Mouse (Mus musculus): ENCODE measurements around the gene Mafb. TPM values are rescaled to one million over a fixed set of nuclear protein-coding genes. Genes with fewer than 3 reads are reported as not detected.

The Mafb gene
- polyA plus RNA-seq, 1 experiment from 2014 or later: 5.4 TPM

DNA sequence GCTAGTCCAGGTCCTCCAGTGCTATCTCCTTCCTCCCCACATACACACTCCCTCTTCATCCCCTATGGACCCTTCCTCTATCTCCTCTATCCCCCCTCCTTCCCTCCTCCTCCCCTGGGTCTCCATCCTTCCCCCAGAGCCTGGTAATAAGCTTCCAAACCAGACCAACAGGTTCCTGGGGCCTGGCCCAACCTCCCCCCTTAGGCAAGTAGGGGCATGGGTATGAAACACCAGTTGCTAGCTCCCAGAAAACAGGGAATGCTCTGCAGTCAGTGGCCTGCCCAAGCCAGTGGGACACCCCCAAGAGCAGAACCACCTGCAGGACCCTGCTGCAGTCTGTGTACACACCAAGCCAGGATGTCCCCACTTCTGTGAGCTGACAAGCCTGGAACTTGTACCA is 21.2 kb downstream of the Mafb start:
- no peak overlapping the region for H3K4me2 ChIP-seq (ENCODE audit: low read depth, severe bottlenecking)
- no peak for DNase-seq (ENCODE audit: low spot score)
- no peak overlapping the region for H3K9ac ChIP-seq (ENCODE audit: low read length)
- no peak overlapping the region for H3K4me3 ChIP-seq (ENCODE audit: low read depth, low read length)
- H3K9me3 ChIP-seq (ENCODE audit: control insufficient read depth, low read length): no peaks in the 10 kb centered on the region
- ATAC-seq (ENCODE audit: insufficient number of reproducible peaks, low FRiP score, low TSS enrichment, low read depth): no peak
- no peaks in the 10 kb centered on the region for H3K36me3 ChIP-seq (ENCODE audit: control insufficient read depth, insufficient read depth, low read length)
- H3K27ac ChIP-seq (replicated peaks; ENCODE audit: low read depth, low read length): no peak overlapping the region
- peaks cover 16% of the 10 kb centered on the region for H3K4me1 ChIP-seq (ENCODE audit: control insufficient read depth, insufficient read depth, low read length)
- no peaks in the 10 kb centered on the region for H3K27me3 ChIP-seq (ENCODE audit: control insufficient read depth, insufficient read depth, low read length)

GRCm38 (mm10) chr2:160340121-160340520 is 26.7 kb downstream of the Mafb start:
- H3K4me3 ChIP-seq (ENCODE audit: low read depth, low read length): no peak overlapping the region
- no peaks in the 10 kb centered on the region for H3K27me3 ChIP-seq (ENCODE audit: control insufficient read depth, insufficient read depth, low read length)
- H3K27ac ChIP-seq (replicated peaks; ENCODE audit: low read depth, low read length): no peak overlapping the region
- H3K36me3 ChIP-seq (ENCODE audit: control insufficient read depth, insufficient read depth, low read length): no peaks in the 10 kb centered on the region
- H3K4me1 ChIP-seq (ENCODE audit: control insufficient read depth, insufficient read depth, low read length): no peaks in the 10 kb centered on the region
- WGBS: 74% methylated on average over 4 of the region's 4 CpGs
- no peak for ATAC-seq (ENCODE audit: insufficient number of reproducible peaks, low FRiP score, low TSS enrichment, low read depth)
- no peak overlapping the region for H3K4me2 ChIP-seq (ENCODE audit: low read depth, severe bottlenecking)
- H3K9me3 ChIP-seq (ENCODE audit: control insufficient read depth, low read length): no peaks in the 10 kb centered on the region
- no peak overlapping the region for H3K9ac ChIP-seq (ENCODE audit: low read length)
- DNase-seq (ENCODE audit: low spot score): no peak

DNA sequence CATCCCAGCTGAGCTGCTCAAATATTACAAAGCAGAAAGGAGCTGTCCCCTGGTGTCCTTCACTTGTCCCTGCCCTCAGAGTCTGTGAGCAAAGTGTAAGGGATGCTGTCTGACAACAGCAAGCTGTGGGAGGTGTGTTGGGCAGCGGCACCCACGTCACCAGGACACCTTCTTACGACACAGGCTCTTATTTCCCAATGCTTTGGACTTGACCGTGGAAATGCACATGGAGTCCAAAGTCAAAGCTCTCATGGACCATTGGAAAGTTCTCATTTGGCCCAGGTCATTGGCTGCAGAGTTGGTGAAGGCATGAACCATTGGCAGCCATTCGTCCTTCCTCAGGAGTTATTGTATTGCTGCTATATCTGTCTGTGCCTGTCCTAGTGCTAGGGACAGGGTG is 27.3 kb downstream of the Mafb start:
- no peaks in the 10 kb centered on the region for H3K36me3 ChIP-seq (ENCODE audit: control insufficient read depth, insufficient read depth, low read length)
- H3K4me1 ChIP-seq (ENCODE audit: control insufficient read depth, insufficient read depth, low read length): no peaks in the 10 kb centered on the region
- H3K9ac ChIP-seq (ENCODE audit: low read length): no peak overlapping the region
- ATAC-seq (ENCODE audit: insufficient number of reproducible peaks, low FRiP score, low TSS enrichment, low read depth) (no peak), DNase-seq (ENCODE audit: low spot score) (no peak)
- H3K4me2 ChIP-seq (ENCODE audit: low read depth, severe bottlenecking): no peak overlapping the region
- H3K4me3 ChIP-seq (ENCODE audit: low read depth, low read length): no peak overlapping the region
- WGBS: 93% methylated on average over 5 of the region's 5 CpGs
- H3K9me3 ChIP-seq (ENCODE audit: control insufficient read depth, low read length): no peaks in the 10 kb centered on the region
- H3K27ac ChIP-seq (replicated peaks; ENCODE audit: low read depth, low read length): no peak overlapping the region
- no peaks in the 10 kb centered on the region for H3K27me3 ChIP-seq (ENCODE audit: control insufficient read depth, insufficient read depth, low read length)

DNA sequence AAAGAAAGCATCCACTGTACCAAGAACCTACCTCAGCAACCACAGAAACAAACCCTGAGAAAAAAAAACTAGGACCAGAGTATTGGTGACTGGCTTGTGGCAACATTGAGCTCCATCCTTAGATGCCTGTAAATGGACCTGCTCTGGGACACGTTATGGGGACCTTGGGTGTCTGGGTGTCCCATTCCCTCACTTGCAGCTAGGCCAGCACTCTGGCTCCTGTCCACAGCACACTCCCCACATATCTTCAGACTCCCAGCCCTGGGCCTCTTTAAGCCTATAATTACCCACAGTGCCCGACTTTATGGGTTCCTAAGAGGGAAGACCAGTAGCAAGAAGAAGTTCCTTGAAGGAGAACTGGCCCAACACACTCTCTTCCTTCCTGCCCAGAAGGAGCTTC is 30.8 kb downstream of the Mafb start:
- Histone ChIP-seq H3K27me3 (ENCODE audit: control insufficient read depth, insufficient read depth, low read length) (no peaks in the 10 kb centered on the region), H3K36me3 (ENCODE audit: control insufficient read depth, insufficient read depth, low read length) (no peaks in the 10 kb centered on the region), H3K27ac (replicated peaks; ENCODE audit: low read depth, low read length) (no peak overlapping the region), H3K4me2 (ENCODE audit: low read depth, severe bottlenecking) (no peak overlapping the region), H3K9me3 (ENCODE audit: control insufficient read depth, low read length) (no peaks in the 10 kb centered on the region), H3K9ac (ENCODE audit: low read length) (no peak overlapping the region), H3K4me3 (ENCODE audit: low read depth, low read length) (no peak overlapping the region), H3K4me1 (ENCODE audit: control insufficient read depth, insufficient read depth, low read length) (no peaks in the 10 kb centered on the region)
- DNase-seq (ENCODE audit: low spot score) (no peak), ATAC-seq (ENCODE audit: insufficient number of reproducible peaks, low FRiP score, low TSS enrichment, low read depth) (no peak)
- 45% methylated on average over 2 of the region's 2 CpGs for WGBS

- Histone ChIP-seq H3K4me1 (ENCODE audit: control insufficient read depth, insufficient read depth, low read length) (no peaks in the 10 kb centered on the region), H3K4me3 (ENCODE audit: low read depth, low read length) (no peak overlapping the region), H3K27me3 (ENCODE audit: control insufficient read depth, insufficient read depth, low read length) (no peaks in the 10 kb centered on the region), H3K4me2 (ENCODE audit: low read depth, severe bottlenecking) (no peak overlapping the region), H3K36me3 (ENCODE audit: control insufficient read depth, insufficient read depth, low read length) (no peaks in the 10 kb centered on the region), H3K9ac (ENCODE audit: low read length) (no peak overlapping the region), H3K9me3 (ENCODE audit: control insufficient read depth, low read length) (no peaks in the 10 kb centered on the region), H3K27ac (replicated peaks; ENCODE audit: low read depth, low read length) (no peak overlapping the region)
- ATAC-seq (ENCODE audit: insufficient number of reproducible peaks, low FRiP score, low TSS enrichment, low read depth): no peak
- WGBS: 67% methylated on average over 1 of the region's 1 CpGs
- DNase-seq (ENCODE audit: low spot score): no peak
Observed at GRCm38 (mm10) chr2:160335043-160335442, 31.8 kb downstream of the Mafb start.

DNA sequence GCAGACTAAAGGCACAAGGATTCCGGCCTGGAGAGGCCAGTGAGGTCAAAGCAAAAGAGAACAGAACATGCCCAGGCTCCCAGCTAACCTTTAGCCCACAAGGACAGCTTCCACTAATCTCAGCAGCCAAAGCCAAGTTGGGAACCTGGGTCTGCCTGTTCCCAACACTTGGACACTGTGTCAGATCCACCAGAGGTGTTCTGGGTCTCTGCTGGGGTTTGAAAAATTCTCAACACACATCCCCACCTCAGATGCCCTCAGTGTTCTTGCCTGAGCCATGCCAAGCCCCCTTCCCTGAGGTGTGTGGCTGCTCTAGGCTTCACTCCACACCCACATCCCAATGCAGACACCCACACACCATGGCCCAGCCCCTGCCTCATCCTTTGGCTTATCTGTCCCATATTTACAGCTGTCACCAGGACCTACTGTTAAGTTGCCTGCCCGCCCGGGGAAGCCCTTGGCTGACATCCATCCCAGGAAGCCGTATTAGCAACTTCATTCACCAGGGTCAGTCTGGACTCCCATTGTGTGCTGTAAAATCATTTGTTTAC is 32.7 kb downstream of the Mafb start, which contains the start of gene Gm826:
Gm826 (minus strand) TSS at position 52 of the 551 bp plus-strand sequence.
- DNase-seq (ENCODE audit: low spot score) (no peak), ATAC-seq (ENCODE audit: insufficient number of reproducible peaks, low FRiP score, low TSS enrichment, low read depth) (no peak)
- H3K27ac ChIP-seq (replicated peaks; ENCODE audit: low read depth, low read length): no peak within 1 kb of the TSS
- H3K4me2 ChIP-seq (ENCODE audit: low read depth, severe bottlenecking): no peak within 1 kb of the TSS
- WGBS: 54% methylated on average over 4 of the region's 4 CpGs
- no peaks in the 10 kb centered on the region for H3K36me3 ChIP-seq (ENCODE audit: control insufficient read depth, insufficient read depth, low read length)
- no peak within 1 kb of the TSS for H3K4me3 ChIP-seq (ENCODE audit: low read depth, low read length)
- no peak within 1 kb of the TSS for H3K9ac ChIP-seq (ENCODE audit: low read length)
- H3K27me3 ChIP-seq (ENCODE audit: control insufficient read depth, insufficient read depth, low read length): no peaks in the 10 kb centered on the region
- no peaks in the 10 kb centered on the region for H3K9me3 ChIP-seq (ENCODE audit: control insufficient read depth, low read length)
- peaks cover 3% of the 10 kb centered on the region for H3K4me1 ChIP-seq (ENCODE audit: control insufficient read depth, insufficient read depth, low read length)

GRCm38 (mm10) chr2:160332516-160333325 is 34.1 kb downstream of the Mafb start:
- no peak overlapping the region for H3K9ac ChIP-seq (ENCODE audit: low read length)
- DNase-seq (ENCODE audit: low spot score) (no peak), ATAC-seq (ENCODE audit: insufficient number of reproducible peaks, low FRiP score, low TSS enrichment, low read depth) (no peak)
- no peaks in the 10 kb centered on the region for H3K36me3 ChIP-seq (ENCODE audit: control insufficient read depth, insufficient read depth, low read length)
- peaks cover 7% of the 10 kb centered on the region for H3K4me1 ChIP-seq (ENCODE audit: control insufficient read depth, insufficient read depth, low read length)
- WGBS: 74% methylated on average over 12 of the region's 12 CpGs
- no peak overlapping the region for H3K4me2 ChIP-seq (ENCODE audit: low read depth, severe bottlenecking)
- no peak overlapping the region for H3K27ac ChIP-seq (replicated peaks; ENCODE audit: low read depth, low read length)
- no peak overlapping the region for H3K4me3 ChIP-seq (ENCODE audit: low read depth, low read length)
- no peaks in the 10 kb centered on the region for H3K9me3 ChIP-seq (ENCODE audit: control insufficient read depth, low read length)
- no peaks in the 10 kb centered on the region for H3K27me3 ChIP-seq (ENCODE audit: control insufficient read depth, insufficient read depth, low read length)

DNA sequence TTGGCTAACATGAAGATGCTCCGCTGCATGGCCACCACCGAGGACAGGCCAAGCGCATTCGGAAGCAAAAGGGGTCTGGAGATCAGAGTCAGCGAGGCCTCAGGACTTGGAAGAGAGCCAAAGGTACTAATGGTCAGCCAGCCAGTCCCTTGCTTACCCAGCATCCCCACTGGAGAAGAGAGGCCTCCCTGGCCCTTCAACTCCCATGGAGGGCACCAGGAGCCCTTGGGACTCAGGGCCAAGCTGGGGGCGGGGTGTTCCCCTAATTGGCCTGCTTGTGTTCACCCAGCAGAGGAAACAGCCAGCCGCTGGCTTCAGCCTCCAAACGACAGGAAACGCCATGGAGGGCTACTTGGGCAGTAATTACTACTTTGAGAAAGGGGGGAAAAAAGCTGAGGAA is 38.0 kb downstream of the Mafb start:
- ATAC-seq (ENCODE audit: insufficient number of reproducible peaks, low FRiP score, low TSS enrichment, low read depth): no peak
- no peaks in the 10 kb centered on the region for H3K9me3 ChIP-seq (ENCODE audit: control insufficient read depth, low read length)
- peaks cover 7% of the 10 kb centered on the region for H3K4me1 ChIP-seq (ENCODE audit: control insufficient read depth, insufficient read depth, low read length)
- no peak overlapping the region for H3K4me3 ChIP-seq (ENCODE audit: low read depth, low read length)
- H3K36me3 ChIP-seq (ENCODE audit: control insufficient read depth, insufficient read depth, low read length): no peaks in the 10 kb centered on the region
- no peak overlapping the region for H3K27ac ChIP-seq (replicated peaks; ENCODE audit: low read depth, low read length)
- 39% methylated on average over 9 of the region's 9 CpGs for WGBS
- H3K27me3 ChIP-seq (ENCODE audit: control insufficient read depth, insufficient read depth, low read length): no peaks in the 10 kb centered on the region
- DNase-seq (ENCODE audit: low spot score): peak; percentile 50
- H3K9ac ChIP-seq (ENCODE audit: low read length): peak overlapping the region; percentile 22; the same call in 1 of the 2 replicates
- H3K4me2 ChIP-seq (ENCODE audit: low read depth, severe bottlenecking): no peak overlapping the region

Measured in limb, embryonic 11.5 days (tissue).